Mouse (Mus musculus) cerebellum, adult 8-10 months (tissue): ENCODE results near the gene Arhgdib.
"Not testable (repeated sequence)": the region's sequence is repeated elsewhere in the genome, so short reads cannot be mapped to it uniquely, and the experiment has no call there.

Experiments used
- DNase-seq: peaks from one replicate; pipeline ENCODE4 v3.0.0; 2022

Arhgdib gene

DNA sequence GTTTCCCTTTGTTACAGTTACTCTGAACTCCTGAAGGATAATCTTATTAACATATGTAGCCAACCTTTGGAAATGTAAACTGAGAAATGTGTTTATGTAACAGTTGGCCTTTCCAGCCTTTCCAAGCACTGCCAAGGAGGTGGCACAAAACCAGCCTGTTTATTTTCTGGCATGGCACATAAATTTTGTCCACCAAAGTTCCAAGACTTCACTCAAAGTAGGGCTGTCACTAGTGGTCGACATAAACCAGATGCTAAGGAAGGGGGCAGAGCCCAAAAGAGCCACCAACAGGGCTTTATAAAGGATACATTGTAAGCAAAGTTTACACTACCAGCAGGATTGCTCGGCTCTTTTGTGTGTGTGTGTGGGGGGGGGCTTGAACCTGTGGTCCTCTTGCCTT, 23.8 kb downstream of the Arhgdib start:
- DNase-seq, result no peak

DNA sequence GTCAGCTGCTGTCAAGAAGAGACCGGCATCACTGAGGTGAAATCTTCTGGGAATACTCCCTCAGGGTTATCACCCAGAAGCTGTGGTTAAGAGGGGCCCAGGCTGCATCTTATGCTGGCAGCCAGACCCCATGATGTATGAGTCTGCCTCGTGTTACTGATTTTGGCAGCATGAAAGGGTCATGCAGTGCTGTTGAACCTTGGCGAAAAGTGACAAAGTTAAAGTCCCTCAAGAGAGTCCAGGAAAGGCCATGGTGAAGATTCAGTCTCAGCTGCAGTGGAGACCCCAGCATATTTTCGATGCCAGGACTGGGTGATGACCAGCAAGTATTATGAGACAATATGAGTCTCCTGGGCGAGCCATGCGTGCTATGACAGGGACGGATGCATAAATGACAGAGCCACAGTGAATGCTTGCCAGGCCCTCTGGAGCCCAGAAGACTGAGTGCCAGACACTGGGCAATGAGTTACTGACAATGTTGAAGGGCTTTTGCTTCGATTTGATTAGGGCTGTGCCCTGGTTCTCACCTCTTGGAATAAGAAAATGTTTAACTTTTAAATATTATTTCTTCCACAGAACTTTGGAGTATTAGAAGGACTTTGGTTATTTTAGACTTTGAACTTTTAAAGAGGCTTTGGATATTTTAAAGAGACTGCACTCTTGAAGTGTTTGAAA, 25.8 kb downstream of the Arhgdib start:
- no peak for DNase-seq

- DNase-seq, result no peak
Observed at GRCm38 (mm10) chr6:136914234-136914633, 27.5 kb downstream of the Arhgdib start.

GRCm38 (mm10) chr6:136913384-136914126, 28.1 kb downstream of the Arhgdib start:
- no peak for DNase-seq

DNA sequence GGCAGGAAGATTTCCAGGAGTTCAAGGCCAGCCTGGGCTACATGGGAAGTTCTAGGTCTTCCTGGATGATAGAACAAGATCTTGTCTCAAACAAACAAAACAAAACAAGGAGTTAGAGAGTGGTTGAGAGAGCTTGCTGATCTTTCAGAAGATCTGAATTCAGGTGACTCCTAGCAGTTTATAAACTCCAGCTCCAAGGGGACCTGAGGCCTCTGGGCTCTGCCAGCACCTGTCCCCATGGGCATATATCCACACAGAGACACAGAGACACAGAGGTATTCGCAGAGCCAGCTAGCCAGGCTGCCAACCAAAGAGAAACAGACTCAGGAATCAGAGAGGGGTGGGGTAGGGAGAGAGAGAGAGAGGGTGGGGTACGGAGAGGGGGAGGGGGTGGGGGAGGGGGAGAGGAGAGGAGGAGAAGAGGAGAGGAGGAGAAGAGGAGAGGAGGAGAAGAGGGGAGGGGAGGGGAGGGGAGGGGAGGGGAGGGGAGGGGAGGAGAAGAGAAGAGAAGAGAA, 28.9 kb downstream of the Arhgdib start:
- no peak for DNase-seq

- DNase-seq, result no peak
Observed at GRCm38 (mm10) chr6:136910247-136910890, 31.3 kb downstream of the Arhgdib start.

DNA sequence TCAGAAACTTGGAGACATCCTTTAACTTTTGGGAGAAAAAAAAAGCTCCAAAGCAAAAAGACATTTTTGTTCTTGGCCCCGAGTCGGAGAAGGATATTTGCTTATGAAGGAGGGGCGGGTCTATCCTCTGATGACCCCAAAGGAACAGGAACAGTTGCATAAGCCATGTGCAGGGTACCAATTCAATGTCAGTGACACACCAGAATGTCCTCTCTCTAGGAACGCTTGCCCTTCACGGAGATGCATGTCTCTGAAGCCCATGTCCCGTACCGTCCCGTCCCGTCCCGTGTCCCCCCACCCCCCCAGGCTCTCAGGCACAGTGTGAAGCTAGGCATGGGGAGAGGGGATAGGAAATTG, 34.8 kb downstream of the Arhgdib start:
- no peak for DNase-seq

DNA sequence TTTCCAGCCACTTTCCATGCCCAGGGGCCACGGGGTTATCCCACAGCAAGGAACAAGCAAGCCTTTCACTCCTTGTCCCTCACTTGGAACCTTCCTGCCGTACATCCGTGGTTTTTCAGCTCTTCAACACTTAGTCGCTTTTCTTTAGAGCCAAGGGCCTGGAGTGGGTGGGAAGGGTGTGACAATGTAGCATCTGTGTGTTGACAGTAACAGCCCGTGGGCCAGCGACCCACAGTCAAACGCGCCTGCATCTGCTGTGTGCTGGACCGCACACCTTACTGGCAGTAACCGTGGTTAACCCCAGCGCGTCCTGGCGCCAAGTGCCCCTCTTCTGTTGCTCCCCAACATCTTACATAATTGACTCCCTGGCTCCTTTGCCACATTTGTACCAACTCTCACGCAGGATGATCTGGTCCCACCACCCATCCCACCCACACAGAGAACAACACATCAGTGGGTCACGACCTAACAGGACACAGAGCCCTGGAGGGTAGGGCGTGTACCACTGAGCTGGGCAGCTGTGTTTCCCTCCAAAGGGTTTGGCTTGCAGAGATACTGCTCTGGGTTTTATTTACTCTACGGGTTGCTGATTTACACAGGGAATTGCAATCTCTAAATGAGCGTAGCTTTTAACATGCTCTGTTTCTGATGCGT, 35.3 kb downstream of the Arhgdib start:
- no peak for DNase-seq

DNA sequence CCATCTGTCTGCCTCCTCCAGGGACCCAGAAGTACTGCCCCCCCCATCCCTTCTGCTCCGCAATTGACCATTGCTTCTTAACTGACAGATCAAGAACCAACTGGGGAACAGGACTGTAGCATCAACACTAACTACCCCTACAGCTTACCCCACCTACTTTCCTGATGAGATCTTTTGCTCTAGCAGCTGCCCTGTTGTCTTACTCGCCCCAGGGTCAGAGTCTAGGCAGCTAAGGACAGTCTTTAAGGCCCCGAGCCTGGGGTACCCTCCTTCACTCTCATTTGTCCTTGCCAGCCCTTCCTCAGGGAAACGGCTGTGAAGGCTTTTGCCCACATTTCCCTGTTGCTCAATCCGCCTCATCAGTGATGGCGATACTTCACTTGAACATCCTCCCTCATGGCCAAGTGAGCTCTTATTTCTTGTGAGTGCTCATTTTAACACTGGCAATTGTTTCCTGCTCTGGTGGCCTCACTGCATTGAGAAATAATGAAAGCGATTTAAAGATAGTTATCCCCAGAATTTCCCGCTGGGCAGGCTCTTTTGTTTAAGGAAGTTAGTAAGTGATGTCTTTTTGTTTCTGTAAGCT, 37.7 kb downstream of the Arhgdib start:
- DNase-seq, result no peak

DNA sequence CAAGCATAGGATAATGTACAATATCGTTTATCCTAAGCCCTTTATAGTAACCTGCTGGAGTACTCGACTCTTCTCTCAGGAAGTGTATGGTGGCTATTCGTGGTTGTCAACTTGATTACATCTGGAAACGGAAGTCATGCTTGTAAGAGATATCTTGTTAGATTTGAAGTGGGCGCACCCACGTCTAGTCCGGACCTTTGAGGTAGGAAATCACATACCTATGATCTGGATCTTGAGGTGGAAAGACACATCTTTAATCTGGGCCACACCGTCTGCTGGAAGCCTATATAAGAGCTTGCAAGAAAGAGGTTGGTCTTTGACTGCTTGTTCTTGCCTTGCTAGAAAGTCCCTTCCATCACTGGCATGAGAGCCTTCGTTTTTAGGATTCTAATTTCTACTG, 39.2 kb downstream of the Arhgdib start:
- DNase-seq, result no peak

- DNase-seq, result no peak
Observed at GRCm38 (mm10) chr6:136901010-136901409, 40.7 kb downstream of the Arhgdib start.

DNA sequence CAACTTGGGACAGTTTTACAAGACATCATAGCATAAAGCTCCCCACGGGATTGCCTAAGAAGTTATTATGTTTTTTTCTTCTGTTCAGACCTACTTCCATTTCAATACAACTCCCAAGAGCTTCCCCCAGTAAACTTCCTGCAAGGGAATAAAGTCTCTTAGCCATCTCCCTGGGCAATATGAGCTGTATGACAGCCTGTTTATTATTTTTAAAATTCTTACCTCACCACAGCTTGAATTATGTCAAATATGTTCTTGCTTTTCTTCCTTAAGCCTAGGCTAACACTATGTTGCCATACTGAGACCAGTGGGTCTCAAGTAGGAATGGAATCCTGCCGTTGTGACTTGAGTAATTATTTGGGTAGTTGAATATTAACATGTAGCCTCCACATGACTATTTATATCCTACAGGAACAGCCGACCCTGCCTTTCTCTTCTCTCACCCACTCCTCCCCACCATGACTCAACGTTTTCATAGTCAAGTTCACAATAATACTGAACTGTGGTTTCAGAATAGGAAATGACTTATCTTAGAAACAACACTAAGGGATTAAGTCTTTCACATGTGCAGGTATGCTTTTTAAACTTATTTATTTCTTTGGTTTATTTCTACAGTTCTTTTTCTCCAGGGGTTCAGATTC, 41.2 kb downstream of the Arhgdib start:
- DNase-seq, result no peak

DNA sequence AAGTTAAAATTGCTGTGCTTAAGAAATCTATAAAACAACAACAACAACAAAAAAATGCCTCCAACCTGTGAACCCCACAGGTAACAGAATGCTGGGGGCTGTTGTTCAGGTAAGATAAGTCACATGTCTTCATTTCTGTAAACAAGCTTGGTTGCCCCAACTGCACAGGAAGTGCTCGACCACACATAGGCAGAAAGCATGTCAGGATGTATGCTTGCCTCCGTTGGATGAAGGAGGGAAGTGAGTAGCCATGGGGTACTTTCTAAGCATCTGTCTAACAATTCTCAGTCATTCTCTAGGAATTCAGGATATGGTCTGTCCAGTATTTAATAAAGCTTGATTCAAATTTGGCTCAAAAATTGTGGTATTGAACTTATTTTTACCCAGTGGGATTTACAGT, 42.7 kb downstream of the Arhgdib start:
- DNase-seq, result no peak

DNA sequence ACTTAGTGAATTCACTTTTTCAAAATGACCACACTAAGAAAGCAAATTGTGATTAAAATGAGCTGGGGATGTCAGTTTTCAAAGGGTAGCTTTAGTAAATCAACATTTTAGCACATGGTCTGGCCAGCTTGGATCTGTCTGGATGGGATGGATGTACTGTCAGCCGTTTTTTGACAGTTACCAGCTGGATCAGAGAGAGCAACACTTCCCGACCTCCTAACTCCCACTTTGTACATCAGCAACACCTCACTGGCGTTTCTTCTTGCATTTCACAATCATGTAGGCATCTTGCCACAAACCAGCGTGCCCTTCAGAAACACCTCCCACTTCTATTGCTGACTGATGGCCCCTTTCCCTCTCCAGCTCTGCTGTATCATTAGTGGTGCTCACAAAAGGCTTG, 43.5 kb downstream of the Arhgdib start:
- DNase-seq, result no peak

DNA sequence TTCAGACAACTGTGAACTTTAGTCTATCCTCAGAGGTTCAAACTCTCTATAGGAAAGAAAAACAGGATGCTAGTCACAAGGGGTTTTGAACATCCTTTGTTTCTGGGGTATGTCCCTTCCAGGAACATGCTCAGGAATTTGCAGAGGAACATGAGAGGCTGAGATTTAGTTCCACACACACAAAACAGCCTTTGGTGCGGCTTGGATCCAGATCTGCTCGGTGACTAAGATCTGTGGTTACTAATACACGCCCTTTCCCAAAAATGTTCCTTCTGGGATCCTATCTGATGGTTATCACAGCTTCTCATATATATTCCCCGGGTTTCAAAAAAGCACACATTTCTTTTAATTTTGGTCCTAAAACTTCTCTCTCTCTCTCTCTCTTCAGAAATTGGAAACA, 43.9 kb downstream of the Arhgdib start:
- DNase-seq, result no peak

DNA sequence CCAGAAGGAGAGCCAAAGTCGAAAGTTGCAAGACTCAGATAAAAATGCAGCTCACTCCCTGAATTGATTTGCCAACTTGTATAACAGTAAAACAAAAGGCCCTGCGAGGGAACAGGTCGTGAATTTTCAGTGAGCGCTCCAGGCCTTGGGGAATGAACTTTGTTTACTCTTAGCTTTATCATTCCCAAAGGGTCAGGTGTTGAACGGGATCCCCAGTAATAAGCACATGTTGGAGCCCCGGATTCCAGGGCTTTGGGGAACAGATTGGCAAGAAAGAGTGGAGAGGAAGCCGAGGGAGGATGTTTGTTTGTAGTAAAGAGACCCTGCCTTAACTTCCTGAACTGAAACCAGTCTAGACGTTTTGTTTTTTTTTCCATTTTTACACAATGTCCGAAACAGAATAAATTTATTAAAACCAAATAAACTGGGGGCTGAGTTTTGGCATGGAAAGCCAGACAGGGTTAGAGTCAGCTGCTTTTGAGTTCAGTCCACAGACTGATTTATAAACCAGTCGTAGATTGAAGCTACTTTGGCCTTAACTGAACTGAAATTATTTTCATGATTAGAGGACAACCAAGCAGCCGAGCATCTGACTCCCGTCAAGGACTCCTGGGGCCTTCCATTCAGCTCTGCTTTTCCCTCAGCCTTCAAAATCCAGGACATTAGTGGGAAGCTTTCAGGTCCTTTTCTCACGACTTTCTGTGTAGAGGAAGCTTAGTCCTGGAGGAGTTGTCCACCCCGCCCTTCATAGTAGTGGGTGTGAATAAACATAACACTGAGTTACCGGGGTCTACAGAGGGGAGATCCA, 47.0 kb downstream of the Arhgdib start:
- no peak for DNase-seq

- DNase-seq, result no peak
Observed at GRCm38 (mm10) chr6:136892002-136892401, 49.7 kb downstream of the Arhgdib start.

GRCm38 (mm10) chr6:136889554-136889953, 52.1 kb downstream of the Arhgdib start:
- no peak for DNase-seq

- DNase-seq, result no peak
Observed at GRCm38 (mm10) chr6:136889067-136889466, 52.6 kb downstream of the Arhgdib start.

- no peak for DNase-seq
Observed at GRCm38 (mm10) chr6:136887854-136888253, 53.8 kb downstream of the Arhgdib start.

GRCm38 (mm10) chr6:136884766-136885165, 56.9 kb downstream of the Arhgdib start:
- DNase-seq, result not testable (repeated sequence)

- DNase-seq, result no peak
Observed at GRCm38 (mm10) chr6:136883961-136884360, 57.7 kb downstream of the Arhgdib start.
